Mouse (Mus musculus): ENCODE measurements at regions not wholly inside any gene's neighbourhood (a gene's known extent, or its start where the extent isn't known, plus 50 kb on each side); places are given as distances from the start of the nearest gene placed in this dataset.

DNA sequence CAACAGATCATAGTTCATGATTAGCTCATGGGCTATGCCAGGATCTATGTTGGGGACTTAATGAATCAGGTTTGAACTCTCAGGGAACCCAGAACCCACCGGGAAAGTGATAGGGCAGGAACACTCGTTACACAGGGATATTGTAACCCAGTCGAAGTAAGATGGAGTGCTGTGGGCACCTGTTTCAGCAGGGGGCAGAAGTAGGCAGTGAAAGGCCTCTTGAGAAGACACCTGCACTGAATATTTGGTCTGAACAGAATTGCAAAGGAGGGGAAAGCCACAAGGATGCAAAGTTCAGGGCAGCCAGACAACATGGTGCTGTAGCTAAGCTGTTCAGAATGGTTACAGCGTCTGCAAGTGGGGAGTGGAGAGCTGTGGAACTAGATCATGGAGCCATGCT is 129.9 kb upstream of the Tut7 start:
- no peak for DNase-seq

DNA sequence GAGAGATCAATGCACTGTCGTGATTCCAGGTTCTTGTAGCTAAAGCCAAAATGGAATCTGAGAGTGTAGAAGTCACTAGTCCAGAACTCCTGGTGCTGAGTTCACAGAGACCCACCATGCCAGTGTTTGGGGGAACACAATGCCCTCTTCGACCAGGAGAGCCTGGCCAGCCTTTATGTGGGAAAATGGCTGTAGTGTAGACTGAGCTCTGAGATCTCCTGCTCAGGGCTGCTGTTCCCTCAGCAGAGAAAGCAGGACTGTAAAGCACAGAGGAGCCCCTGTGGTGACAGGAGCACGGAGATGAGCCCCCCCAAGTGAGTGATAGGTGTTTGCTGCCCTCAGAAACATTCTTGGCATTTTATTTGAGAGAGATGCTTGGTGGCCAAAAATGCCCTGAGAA is 129.2 kb upstream of the Tut7 start:
- DNase-seq = no peak

DNA sequence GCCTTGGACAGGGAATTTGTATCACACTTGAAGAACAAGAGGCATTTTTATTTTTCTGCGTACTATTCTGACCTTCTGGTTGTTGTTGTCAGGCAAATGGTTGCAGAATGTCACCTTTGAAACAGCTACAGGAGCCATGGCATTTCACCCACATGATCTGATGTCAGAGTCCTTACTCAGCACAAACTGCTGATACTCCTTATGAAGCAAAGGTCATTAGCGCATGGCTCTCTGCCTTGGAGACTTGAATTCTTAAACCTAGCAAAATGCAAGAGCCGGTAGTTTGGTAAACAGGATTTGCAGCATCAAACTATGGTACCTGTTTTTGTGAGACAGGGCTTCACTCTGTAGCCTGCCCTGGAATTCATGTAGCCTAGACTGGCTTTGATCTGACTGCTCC is 127.3 kb upstream of the Tut7 start:
- DNase-seq = no peak

DNA sequence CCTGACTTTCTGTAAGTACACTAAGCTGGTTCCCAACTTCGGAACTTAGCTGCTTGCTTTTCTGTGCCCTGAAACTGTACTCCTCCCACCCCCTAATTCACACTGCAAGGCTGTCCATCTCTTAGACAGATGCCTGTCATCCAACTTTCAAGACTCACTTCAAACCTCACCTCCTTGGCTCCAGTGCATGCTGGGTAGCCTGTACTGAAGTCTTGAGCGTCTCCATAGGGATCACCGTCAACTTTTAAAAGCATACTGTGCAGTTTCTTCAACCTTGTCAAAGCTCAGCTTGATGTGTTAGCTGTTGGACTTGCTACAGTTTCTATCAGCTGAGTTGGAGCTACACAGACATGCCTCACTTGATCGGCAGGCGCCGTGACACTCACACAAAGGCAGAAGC is 126.5 kb upstream of the Tut7 start:
- no peak for DNase-seq

DNA sequence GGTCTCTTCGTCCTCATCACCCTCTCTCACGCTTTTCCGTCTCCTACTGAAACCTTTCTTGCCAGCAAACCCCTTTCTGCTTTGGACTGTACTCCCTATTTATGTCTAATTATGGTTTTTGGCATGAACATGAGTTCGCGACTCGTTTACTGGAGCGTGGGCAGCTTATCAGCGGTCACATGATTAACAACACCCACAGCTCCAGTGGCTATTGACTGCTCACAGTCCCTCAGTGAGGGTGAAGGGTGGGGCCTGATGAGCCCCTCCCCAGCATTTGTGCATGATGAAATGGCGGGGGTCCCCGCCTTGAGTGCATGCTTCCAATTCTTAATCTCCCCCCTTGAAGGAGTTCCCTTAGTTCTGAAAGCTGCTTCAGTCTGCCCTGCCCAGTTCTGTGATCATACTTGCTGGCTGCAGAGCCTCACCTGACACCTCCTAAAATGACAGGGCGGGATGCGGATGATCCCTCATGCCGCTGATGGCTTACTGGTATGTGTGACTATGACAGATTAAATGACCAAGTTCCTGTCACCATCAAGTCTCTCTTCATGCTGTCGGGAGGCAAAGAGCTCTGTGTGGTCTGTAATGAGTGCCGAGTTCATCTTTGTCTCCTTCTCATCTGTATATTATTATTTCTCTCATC is 125.7 kb upstream of the Tut7 start:
- no peak for DNase-seq

DNA sequence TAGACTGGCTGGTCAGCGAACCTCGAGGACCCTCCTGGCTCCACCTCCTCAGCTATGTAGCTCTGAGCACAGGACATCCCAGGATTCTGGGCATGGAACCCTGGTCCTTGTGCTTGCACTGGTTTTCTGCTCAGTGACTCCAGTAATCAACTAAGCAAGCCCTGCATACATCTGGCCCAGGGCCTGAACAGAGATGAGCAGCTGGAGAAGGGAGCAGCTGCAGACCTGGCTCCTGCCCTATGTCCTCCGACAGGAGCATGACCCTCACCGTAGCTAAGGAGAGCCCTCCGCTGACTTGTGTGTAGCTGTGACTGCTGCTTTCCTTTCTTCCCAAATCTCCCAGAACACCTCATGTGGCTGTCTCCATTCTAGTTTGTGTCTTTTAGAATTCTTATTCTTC is 124.5 kb upstream of the Tut7 start:
- DNase-seq = no peak

DNA sequence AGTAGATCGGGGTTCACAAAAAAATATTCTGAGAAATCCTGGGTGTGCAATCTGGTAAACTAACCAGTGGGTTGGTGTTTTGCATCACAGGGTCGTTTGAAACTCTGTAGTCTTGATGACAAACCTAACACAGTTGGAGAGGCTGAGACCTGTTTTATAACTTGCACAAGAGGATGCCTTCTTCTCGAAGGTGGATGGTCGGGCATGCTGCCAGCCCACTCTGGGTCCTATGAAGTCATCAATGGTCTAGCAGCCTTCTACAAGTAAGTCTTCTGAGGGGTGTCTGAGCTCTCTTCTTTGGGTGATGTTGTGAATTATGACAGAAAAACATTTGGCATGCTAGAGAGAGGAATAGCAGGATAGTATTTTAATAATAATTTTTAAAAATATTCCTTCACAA is 123.6 kb upstream of the Tut7 start:
- DNase-seq = no peak

DNA sequence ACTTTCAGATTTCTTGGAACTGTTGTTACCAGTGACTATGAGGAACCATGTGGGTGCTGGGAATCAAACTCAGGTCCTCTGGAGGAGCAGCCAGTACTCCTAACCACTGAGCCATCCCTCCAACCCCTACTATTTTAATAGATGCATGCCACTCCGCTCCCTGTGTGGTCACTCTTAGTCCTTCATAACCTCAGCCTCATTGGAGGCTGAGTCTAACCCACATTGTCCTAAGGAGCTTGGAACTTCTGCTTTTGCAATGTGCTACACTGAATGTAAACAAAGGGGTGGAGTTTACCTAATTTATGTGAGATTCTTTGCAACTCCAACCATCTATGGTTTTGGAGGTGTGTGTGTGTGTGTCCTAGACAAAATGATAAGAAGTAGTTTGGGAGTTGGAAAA is 122.7 kb upstream of the Tut7 start:
- no peak for DNase-seq

DNA sequence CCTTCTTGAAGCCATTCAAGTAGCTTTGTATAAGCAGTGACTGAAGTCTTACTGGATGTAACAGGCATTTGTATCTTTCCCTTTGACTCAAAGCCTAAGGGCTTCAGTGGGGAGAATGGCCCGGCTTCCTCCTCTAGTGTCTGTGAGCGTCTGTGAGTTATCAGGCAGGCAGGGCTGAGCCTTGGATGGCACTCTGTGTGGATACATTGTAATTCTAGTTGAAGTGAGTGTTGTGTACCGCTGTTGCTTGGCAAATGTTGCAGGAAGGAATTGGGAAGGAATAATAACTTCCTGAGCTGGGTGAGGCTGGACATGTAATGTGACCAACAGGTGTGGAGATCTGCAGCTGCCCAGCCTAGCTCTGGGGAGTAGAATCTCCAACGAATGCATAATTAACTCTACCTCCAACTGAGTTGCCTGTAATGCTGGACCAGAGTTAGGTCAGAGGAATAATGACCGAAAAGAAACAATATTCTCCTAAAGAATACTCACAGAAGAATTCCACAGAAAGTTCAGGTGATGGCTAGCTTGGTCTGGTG is 120.7 kb upstream of the Tut7 start:
- DNase-seq = no peak

DNA sequence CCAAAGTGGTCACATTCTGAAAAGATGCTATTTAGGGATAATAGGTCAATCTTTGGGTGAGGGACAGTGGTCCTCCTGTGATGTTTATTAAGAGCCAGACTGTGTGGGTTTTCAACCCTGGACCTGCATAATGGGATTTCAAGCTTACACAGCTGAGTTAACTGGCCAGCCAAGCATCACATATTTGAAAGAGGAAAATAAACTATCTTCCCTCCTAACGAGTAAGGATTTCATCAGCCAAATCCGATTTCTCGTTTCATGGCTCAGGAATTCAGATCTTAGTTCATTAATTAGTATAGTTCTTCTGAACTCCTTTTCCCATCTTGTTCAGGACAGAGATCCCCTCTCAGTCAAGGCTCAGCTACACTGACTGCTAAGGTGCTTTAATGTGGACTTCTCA is 120.1 kb upstream of the Tut7 start:
- DNase-seq = no peak

DNA sequence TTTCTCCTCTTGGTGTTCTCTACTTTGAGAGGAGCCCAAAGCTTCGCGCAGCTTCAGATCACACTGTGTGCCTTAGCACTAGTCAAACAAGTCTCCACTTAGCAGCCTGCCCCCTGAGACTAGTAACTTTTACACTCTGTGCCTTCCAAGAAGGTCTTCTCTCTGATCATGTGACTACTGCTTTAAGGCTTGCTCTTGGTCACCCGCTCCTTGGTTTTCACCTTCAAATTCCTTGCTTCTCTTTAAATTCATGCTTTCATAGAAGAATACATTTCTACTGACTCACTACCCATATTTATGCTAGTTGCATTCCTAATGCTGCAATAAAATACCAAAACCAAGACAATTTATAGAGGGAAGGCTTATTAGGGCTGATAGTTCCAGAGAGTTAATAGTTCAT is 118.6 kb upstream of the Tut7 start:
- DNase-seq = no peak

DNA sequence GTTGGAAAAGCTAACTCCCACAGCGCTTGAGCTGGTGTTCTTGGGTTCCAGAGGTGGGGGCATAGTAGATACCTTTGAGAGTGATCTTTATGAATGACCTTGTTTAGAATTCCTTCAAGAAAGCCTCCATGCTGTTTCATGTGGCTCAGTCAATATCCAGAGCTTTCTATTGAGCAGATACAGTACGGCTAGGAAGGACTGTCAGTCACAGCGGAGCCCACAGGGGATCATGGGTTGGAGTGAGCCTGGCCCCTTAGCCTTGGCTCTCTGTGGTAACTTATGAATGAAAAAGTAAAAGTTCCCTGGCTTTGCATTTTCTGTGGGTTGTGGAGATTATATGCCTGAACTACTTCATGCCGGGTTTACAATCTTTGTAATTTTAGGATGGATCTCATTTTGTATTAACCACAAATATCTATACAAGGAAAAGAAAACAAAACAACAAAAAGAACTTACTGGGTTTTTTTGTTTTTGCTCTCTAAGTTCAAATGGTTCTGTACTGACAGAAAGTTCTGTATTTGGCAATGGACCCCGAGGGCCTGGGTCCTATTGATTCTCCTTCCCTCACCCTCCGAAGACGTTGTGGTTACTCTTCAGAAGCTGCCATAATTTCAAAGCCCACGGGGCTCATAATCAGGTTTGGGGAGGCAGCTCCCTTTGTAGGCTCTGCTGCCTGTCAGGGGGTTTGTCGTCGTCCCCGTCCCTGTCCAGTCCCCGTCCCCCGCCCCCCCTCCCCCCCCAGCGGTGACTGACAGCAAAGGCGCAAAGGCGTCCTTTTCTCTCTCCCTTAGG is 117.7 kb upstream of the Tut7 start:
- DNase-seq = no peak

DNA sequence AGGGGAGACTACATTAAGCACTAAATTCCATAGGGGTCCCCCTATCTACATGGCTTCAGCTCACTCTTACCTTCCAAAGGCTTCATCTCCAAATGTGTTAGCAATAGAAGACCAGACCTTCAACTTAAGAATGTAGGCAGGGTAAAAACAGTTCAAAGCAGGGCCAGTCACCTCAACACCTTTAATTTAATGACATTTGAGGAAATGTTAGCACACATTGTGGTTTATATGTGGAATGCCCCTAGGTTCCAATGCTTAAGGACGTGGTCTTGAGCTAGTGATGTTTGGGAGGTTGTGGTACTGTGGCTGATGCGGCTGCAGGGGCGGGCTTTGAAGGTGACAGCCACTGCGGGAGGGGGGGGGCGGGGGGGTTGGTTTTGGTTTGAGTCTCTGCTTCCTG is 116.9 kb upstream of the Tut7 start:
- no peak for DNase-seq

DNA sequence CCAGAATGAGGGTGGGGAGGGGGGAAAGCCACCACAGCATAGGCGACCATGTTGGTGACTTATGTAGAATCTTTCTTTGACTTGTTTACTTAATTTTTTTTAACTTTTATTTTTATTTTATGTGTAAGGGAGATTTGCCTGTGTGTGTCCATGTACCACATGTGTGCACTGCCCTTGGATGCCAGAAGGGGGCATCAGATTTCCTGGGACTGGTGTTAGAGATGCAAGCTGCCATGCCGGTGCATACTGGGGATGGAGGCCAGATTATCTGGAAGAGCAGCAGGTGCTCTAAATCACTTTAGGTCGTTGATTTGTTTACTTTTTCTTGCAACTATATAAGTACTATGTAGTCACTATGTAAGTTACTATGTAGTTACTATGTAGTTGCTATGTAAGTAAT is 114.2 kb upstream of the Tut7 start:
- DNase-seq = no peak

DNA sequence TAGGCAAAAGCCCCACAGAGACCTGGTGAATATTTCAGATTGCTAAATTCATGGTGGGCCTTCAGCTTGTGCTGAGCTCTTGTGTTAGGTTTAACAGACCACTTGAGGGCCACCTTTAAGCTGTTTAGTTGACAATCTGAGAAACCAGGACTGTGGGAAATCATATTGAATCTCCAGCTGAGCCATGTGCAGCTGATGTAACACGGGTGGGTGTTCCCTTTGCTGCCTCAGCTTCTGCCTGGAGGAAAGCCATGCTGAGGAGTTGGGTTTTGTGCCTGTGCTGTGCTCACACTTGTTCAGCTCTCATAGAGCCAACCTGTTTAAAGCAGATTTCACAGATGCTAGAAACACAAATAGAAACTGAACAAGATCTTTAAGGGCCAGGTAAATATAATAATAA is 111.6 kb upstream of the Tut7 start:
- no peak for DNase-seq

DNA sequence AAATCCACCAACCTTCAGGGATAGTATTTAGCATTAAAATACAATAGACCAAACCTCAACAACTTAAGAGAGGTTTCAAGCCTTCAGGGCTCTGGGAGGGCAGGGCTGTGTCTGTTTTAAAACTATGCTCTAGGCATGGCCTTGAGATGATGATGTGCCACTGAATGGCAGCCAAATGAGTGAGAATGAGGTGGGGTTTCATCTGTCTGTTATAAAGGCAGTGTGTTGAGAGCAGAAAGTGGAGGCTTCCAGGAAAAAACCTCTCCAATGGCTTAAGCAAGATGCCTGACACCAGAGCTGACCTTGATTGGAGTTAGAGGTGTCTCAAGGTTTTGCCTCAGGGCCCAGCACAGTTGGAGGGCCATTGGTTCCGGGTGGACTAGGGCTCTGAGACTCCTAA is 111.1 kb upstream of the Tut7 start:
- DNase-seq = no peak

DNA sequence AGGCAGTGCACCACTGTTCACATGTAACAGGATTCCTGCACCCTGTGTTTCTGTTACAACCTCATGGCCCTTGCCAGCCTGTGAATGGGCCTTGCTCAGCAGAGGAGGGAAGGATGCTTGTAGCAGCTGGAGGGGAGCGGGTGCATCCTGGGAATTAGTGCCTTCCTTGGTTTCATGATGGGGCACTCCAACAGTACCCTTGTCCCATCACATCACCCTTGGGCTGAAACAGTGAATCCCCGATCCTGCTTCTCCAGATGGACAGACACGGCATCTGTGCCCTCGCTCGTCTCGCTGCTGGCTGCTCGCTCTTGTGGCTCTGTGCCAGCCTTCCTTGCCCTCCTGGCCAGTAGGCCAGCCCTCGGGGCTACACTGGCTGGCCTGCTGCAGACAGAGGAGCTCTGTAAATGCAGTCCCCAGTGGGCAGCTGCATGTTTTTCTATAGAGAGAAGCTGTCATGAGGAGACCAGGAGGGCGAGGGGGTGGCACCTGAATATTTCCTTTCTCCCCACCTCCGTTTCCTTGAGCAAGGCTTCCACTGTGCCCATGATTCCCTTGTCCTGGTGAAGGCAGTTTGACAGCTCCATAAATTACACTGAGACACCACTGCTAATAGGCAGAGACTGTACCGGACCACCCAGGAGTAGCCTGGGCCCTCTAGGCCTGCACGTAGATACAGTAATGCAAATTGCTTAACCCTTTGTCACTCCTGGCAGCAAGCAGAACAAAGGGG is 104.6 kb upstream of the Tut7 start:
- no peak for DNase-seq

DNA sequence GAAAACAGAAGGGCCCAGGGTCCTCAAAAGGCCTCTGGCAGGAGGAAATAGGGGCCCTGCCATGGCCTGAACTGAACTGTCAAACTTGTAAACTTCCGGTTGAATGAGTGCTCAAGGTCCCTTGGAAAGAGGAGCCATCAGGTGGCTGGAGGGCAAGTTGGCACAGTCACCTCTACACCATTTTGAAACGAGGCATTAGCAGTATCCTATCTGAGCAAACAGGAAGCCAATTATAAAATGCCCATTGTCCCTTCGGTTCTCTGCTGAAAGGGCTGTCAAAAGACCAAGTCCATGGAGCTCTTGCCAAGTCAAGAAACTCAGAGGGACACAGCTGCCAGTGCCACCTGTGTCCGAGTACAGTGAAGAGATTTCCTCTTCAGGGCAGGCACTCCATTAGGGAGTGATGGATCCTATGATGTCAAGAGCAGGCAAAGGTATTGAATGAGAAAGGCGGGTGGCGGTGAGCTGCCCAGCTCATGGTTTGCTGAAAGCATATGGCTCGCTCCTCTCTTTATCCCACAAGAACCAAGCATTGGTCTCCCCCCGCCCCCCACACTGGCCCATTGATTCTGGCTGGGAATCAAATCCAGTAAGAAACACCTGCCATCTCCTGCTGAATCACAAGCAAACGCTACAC is 103.0 kb upstream of the Tut7 start:
- DNase-seq = no peak

DNA sequence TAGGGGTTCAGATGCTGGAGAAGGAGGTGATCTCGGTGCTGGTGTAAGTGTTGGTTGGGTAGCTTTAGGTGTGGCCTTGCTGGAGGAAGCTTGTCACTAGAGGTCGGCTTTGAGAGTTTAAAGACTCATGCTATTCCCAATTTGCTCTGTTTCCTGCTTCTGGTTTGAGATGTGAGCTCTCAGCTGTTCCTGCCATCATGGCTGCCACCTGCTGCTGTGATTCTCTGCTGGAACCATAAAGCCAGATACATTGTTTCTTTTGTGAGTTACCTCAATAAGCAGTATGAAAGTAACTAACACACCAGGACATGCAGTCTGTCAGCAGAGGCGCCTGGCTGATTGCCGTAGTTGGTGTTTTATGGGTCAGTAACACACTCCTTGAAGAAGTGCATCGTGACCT is 94.2 kb upstream of the Tut7 start:
- no peak for DNase-seq

DNA sequence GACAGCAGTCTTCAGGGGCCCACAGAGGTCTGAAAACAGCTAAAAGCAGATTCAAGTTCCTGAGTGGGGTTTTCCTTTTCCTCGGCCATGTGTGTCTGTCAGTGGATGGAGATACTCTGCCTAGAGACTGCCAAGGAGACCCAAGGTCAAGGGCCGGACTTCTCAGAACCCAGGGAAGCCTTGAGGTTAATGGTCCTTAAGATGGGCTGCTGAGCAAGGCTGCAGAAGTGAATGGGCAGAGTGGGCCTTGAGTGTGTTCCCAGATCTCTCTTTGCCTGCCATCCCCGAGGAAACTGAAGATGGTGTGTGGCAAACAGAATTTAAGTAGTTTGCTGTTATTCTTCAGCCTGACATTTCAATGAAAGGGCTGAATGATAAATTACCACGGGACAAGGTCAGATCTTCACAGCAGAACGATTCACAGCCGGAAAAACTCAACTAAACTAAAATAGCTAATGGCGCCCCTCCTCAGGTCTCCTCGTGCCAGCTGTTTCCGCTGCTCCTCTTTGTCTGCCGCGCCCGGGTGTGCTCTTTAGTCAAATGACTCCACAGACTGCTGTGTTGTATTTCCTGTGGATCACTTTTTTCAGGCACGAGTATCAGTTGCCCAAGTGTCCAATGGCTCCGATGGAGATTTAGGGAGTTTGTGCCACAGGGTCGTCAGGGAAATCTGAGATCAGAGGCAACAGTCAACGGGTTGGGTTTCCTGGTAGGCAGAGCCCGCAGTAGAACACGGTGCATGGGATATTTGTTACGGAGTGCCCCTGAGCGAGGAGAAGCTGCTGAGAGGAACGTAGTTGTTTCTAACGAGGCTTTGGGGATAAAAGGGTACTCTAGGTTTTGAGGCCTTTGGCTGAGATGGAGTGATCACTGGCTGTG is 93.5 kb upstream of the Tut7 start:
- DNase-seq = no peak

DNA sequence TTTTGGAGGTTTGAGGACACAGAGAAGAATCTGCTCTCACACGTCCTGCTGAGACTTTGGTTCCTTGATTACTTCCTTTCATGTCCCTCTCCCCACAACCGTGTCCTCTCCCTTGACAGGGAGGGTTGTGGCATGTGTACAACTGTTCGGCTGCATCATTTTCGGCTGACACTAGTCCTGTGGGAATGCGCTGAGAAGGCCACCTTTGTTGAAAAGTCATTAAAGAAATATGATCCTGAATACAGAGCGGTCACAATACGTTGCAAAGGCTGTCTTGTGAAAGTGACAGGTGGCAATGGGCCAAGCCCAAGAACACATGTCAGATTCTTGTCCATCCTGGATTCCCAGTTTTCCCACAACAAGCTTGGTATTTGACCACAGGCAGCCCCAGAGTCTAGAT is 92.8 kb upstream of the Tut7 start:
- no peak for DNase-seq

Data from cerebellum, adult 9-11 months (tissue).